Mouse (Mus musculus) layer of hippocampus, adult 8-10 months (tissue): ENCODE measurements around the gene Nr1h4. TPM values are rescaled to one million over a fixed set of nuclear protein-coding genes. Genes with fewer than 3 reads are reported as not detected.

Experiments
- DNase-seq, 2 experiments: peaks; one replicate each; pipeline ENCODE4 v3.0.0; 2022; ENCODE audit warnings: low spot score in 2 of 2
- total RNA-seq, 4 experiments: library from RNA; stranded (reverse); gene quantifications; 2 replicates each; pipeline ENCODE4 v1.2.4; 2022

Nr1h4 gene
- total RNA-seq, 4 experiments from 2014 or later = 0.14 to 0.54 (median 0.21) TPM

- DNase-seq = no peak
Observed at GRCm38 (mm10) chr10:89435413-89435812, 98.0 kb downstream of the Nr1h4 start.

- DNase-seq = no peak
Observed at GRCm38 (mm10) chr10:89434509-89435210, 98.7 kb downstream of the Nr1h4 start.

- no peak for DNase-seq
Observed at GRCm38 (mm10) chr10:89432743-89433142, 100.6 kb downstream of the Nr1h4 start.

- DNase-seq = no peak
Observed at GRCm38 (mm10) chr10:89430751-89431150, 102.6 kb downstream of the Nr1h4 start.

- DNase-seq = no peak
Observed at GRCm38 (mm10) chr10:89424800-89425393, 108.5 kb downstream of the Nr1h4 start.

GRCm38 (mm10) chr10:89424217-89424616 lies 109.2 kb downstream of the Nr1h4 start:
- no peak for DNase-seq

GRCm38 (mm10) chr10:89423164-89423778 lies 110.1 kb downstream of the Nr1h4 start:
- DNase-seq = no peak

- no peak for DNase-seq
Observed at GRCm38 (mm10) chr10:89422504-89423158, 110.8 kb downstream of the Nr1h4 start.

GRCm38 (mm10) chr10:89417966-89418365 lies 115.4 kb downstream of the Nr1h4 start:
- no peak for DNase-seq

- no peak for DNase-seq
Observed at GRCm38 (mm10) chr10:89415478-89415877, 117.9 kb downstream of the Nr1h4 start.

GRCm38 (mm10) chr10:89407551-89407950 lies 125.8 kb downstream of the Nr1h4 start:
- no peak for DNase-seq

GRCm38 (mm10) chr10:89406733-89407484 lies 126.5 kb downstream of the Nr1h4 start:
- no peak for DNase-seq

GRCm38 (mm10) chr10:89404936-89405335 lies 128.4 kb downstream of the Nr1h4 start:
- DNase-seq = no peak

Other genes starting within 250 kb of the Nr1h4 start
- 10 to 100 TPM; 21.5 to 24.7 (median 23.0) TPM for gene Ano4, start 188.8 kb downstream of the Nr1h4 start, total RNA-seq
- 1 to 10 TPM; 3.7 to 4.3 (median 3.9) TPM for gene Gas2l3, start 89.6 kb downstream of the Nr1h4 start, total RNA-seq
- gene Slc17a8, start 87.7 kb upstream of the Nr1h4 start, total RNA-seq = 1 to 10 TPM; 2.4 to 3.6 (median 2.7) TPM
- 10 to 100 TPM; 25.9 to 31.8 (median 29.6) TPM for gene Scyl2, start 152.7 kb upstream of the Nr1h4 start, total RNA-seq
- gene Actr6, start 198.7 kb upstream of the Nr1h4 start, total RNA-seq = 10 to 100 TPM; 23.8 to 31.5 (median 25.8) TPM
- gene Uhrf1bp1l, start 211.4 kb upstream of the Nr1h4 start, total RNA-seq = 10 to 100 TPM; 72.3 to 83.6 (median 75.0) TPM